Comparison of ENCODE assay signal across 11 mouse cellular contexts in genomic region chr4:56702234-56702633, GRCm38 (mm10). TPM values are rescaled to one million over a fixed set of nuclear protein-coding genes. Genes with fewer than 3 reads are reported as not detected.
DNase-seq lines count a peak whose midpoint lies in the region; ATAC-seq and TF ChIP-seq lines count a peak whose summit lies in the region.
"Had no signal": no experiment of that assay in that cellular context is flagged by ENCODE, and none has a peak within 500 bp of the region (broad histone marks: within the 10 kb centered on the region; RNA-seq: fewer than 3 reads in every experiment).

No protein-coding gene starts in this region.

- 0 out of 4 replicates have a peak overlapping the region, but pooled peaks of 1 of the 2 experiments have one; percentile 2 for H3K4me3 ChIP-seq in liver, embryonic 14.5 days (ENCODE audit: insufficient read depth in 1 of 2, low read depth in 2 of 2, low read length in 2 of 2)
- H3K4me3 ChIP-seq in liver, embryonic 11.5 days (ENCODE audit: low read depth, low read length), result no peak overlapping the region
- H3K4me3 ChIP-seq: intestine, embryonic 15.5 days had no signal

- H3K4me1 ChIP-seq in liver, embryonic 14.5 days (replicated peaks; ENCODE audit: control insufficient read depth in 2 of 2, insufficient read depth in 2 of 2, low read length in 1 of 2), result no peaks in the 10 kb centered on the region
- H3K4me1 ChIP-seq in liver, embryonic 11.5 days (replicated peaks; ENCODE audit: control insufficient read depth, insufficient read depth, low read length), result no peaks in the 10 kb centered on the region
- H3K4me1 ChIP-seq: intestine, embryonic 15.5 days had no signal

- no peaks in the 10 kb centered on the region for H3K36me3 ChIP-seq in liver, embryonic 14.5 days (replicated peaks; ENCODE audit: control insufficient read depth, insufficient read depth, low read depth)
- no peaks in the 10 kb centered on the region for H3K36me3 ChIP-seq in liver, embryonic 11.5 days (ENCODE audit: control insufficient read depth, insufficient read depth, low read length)
- H3K36me3 ChIP-seq: intestine, embryonic 15.5 days had no signal

- no peak overlapping the region for H3K9ac ChIP-seq in liver, embryonic 14.5 days (replicated peaks)
- no peak overlapping the region for H3K9ac ChIP-seq in liver, embryonic 11.5 days (ENCODE audit: low read depth, low read length)
- H3K9ac ChIP-seq: intestine, embryonic 15.5 days; lung, embryonic 14.5 days had no signal

- no peak for TF ChIP-seq CTCF in liver, embryonic 14.5 days (IDR thresholded peaks at IDR 0.05; ENCODE audit: low read depth)

- no peak for ATAC-seq in liver, embryonic 14.5 days (ENCODE audit: insufficient read depth)
- no peak for ATAC-seq in liver, embryonic 11.5 days (replicated peaks; ENCODE audit: low FRiP score)
- ATAC-seq: intestine, embryonic 15.5 days had no signal

- H3K9me3 ChIP-seq in liver, embryonic 14.5 days (ENCODE audit: control insufficient read depth, low read length), result no peaks in the 10 kb centered on the region
- H3K9me3 ChIP-seq in liver, embryonic 11.5 days (ENCODE audit: control insufficient read depth, low read length), result no peaks in the 10 kb centered on the region
- H3K9me3 ChIP-seq: intestine, embryonic 15.5 days had no signal

- no peak for TF ChIP-seq EP300 in liver, embryonic 14.5 days (IDR thresholded peaks at IDR 0.05; ENCODE audit: low read depth)

- 34% methylated on average over 10 of the region's 10 CpGs for WGBS in liver, embryonic 14.5 days (ENCODE audit: insufficient replicate concordance)
- 37% methylated on average over 10 of the region's 10 CpGs for WGBS in liver, embryonic 11.5 days

- peak overlapping the region; percentile 14; the same call in 1 of the 2 replicates for H3K4me2 ChIP-seq in liver, embryonic 14.5 days (ENCODE audit: low read depth)
- no peak overlapping the region for H3K4me2 ChIP-seq in liver, embryonic 11.5 days
- H3K4me2 ChIP-seq: intestine, embryonic 15.5 days; lung, embryonic 14.5 days had no signal

- H3K27me3 ChIP-seq in liver, embryonic 14.5 days (ENCODE audit: control insufficient read depth, insufficient read depth, low read length), result no peaks in the 10 kb centered on the region
- no peaks in the 10 kb centered on the region for H3K27me3 ChIP-seq in liver, embryonic 11.5 days (replicated peaks; ENCODE audit: control insufficient read depth, insufficient read depth, low read length)
- H3K27me3 ChIP-seq: intestine, embryonic 15.5 days had no signal

- no peak for DNase-seq in liver, embryonic 14.5 days (ENCODE audit: low read depth in 3 of 3, low spot score in 3 of 3)
- no peak for DNase-seq in liver, embryonic 11.5 days (ENCODE audit: low spot score)
- DNase-seq in embryo, embryonic 11 days, result peak; percentile 61
- DNase-seq in gastrocnemius, postnatal 25 days, result peak; percentile 15
- peak; percentile 42 for DNase-seq in skeletal muscle tissue, adult 2 months (ENCODE audit: low read depth, low spot score)
- no peak for DNase-seq in lung, postnatal 25 days (ENCODE audit: low spot score)
- DNase-seq in cerebellum, adult 9-11 months, result no peak
- DNase-seq: lung, embryonic 14.5 days had no signal

- no peak overlapping the region for H3K27ac ChIP-seq in liver, embryonic 14.5 days
- H3K27ac ChIP-seq in liver, embryonic 11.5 days (ENCODE audit: low read depth, low read length), result no peak overlapping the region
- H3K27ac ChIP-seq: intestine, embryonic 15.5 days had no signal

RNA-seq across cellular contexts. Expression of gene Gm26657, which starts 37.6 kb away (rescaled TPM):
- polyA plus RNA-seq in liver, embryonic 14.5 days (2012; rRNA removed), result not detected in 2 replicates
- polyA plus RNA-seq in liver, embryonic 14.5 days (2014; fragmentation: Nextera tagmentation; extraction: Ambion mirVana), result not detected in 2 replicates
- not detected in 2 replicates for polyA plus RNA-seq in liver, embryonic 11.5 days (2014; fragmentation: Nextera tagmentation; extraction: Ambion mirVana)
- total RNA-seq in gastrocnemius, postnatal 25 days (2021), result not detected
- total RNA-seq: heart, adult 8-10 months; left cerebral cortex, adult 18-20 months had no signal
- polyA plus RNA-seq: intestine, embryonic 15.5 days; lung, embryonic 14.5 days had no signal

RNA-seq across cellular contexts. Expression of gene Actl7b, which starts 39.0 kb away (rescaled TPM):
- polyA plus RNA-seq in liver, embryonic 14.5 days (2012; rRNA removed), result not detected in 2 replicates
- not detected in 2 replicates for polyA plus RNA-seq in liver, embryonic 14.5 days (2014; fragmentation: Nextera tagmentation; extraction: Ambion mirVana)
- polyA plus RNA-seq in liver, embryonic 11.5 days (2014; fragmentation: Nextera tagmentation; extraction: Ambion mirVana), result not detected in 2 replicates
- total RNA-seq in gastrocnemius, postnatal 25 days (2021), result not detected
- total RNA-seq: heart, adult 8-10 months had no signal
- polyA plus RNA-seq: intestine, embryonic 15.5 days; lung, embryonic 14.5 days had no signal

RNA-seq across cellular contexts. Expression of gene Actl7a, which starts 41.0 kb away (rescaled TPM):
- not detected in 2 replicates for polyA plus RNA-seq in liver, embryonic 14.5 days (2012; rRNA removed)
- polyA plus RNA-seq in liver, embryonic 14.5 days (2014; fragmentation: Nextera tagmentation; extraction: Ambion mirVana), result not detected in 2 replicates
- not detected in 2 replicates for polyA plus RNA-seq in liver, embryonic 11.5 days (2014; fragmentation: Nextera tagmentation; extraction: Ambion mirVana)
- total RNA-seq in gastrocnemius, postnatal 25 days (2021), result not detected
- total RNA-seq: heart, adult 8-10 months; left cerebral cortex, adult 18-20 months had no signal
- polyA plus RNA-seq: intestine, embryonic 15.5 days; lung, embryonic 14.5 days had no signal

Comparison
In these comparisons a context has a peak if more than half of its experiments do, and no peak if none do; other contexts are left out.
1. DNase-seq: peak in embryo, embryonic 11 days (single experiment), gastrocnemius, postnatal 25 days (single experiment) and skeletal muscle tissue, adult 2 months (single experiment); none in liver, embryonic 14.5 days (0 of 3), liver, embryonic 11.5 days (single experiment), lung, postnatal 25 days (single experiment) and cerebellum, adult 9-11 months (single experiment).